Mouse (Mus musculus): ENCODE data around the gene Gm11020. TPM values are rescaled to one million over a fixed set of nuclear protein-coding genes. Genes with fewer than 3 reads are reported as not detected.

Gm11020 gene
- total RNA-seq, 2 experiments from 2014 or later, result not detected

GRCm38 (mm10) chr8:104341678-104342077, 20.3 kb downstream of the Gm11020 start:
- ATAC-seq (replicated peaks; ENCODE audit: poor library complexity), result no peak

GRCm38 (mm10) chr8:104342426-104342825, 21.1 kb downstream of the Gm11020 start:
- ATAC-seq (replicated peaks; ENCODE audit: poor library complexity), result no peak

- peak; percentile 57 for ATAC-seq (replicated peaks; ENCODE audit: poor library complexity)
Measured at GRCm38 (mm10) chr8:104343957-104344356, 22.6 kb downstream of the Gm11020 start.

DNA sequence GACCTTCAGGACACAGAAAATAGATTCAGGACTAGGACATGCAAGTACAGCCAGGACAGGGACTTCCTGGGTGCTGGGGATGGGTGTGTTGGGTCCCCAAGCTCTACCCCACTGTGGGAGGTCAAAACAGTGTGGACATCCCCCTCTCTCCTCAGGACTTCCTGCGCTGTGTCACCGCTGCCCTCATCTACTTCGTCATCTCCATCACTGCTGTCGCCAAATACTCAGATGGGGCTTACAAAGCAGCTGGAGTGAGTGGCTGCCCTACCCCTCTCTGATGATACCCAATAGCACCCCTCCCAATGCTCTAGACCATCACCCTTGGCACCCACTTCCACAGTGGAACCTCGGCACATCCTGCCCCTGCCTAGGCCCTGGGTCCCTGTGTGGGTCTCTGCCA, 23.3 kb downstream of the Gm11020 start:
- ATAC-seq (replicated peaks; ENCODE audit: poor library complexity), result no peak

DNA sequence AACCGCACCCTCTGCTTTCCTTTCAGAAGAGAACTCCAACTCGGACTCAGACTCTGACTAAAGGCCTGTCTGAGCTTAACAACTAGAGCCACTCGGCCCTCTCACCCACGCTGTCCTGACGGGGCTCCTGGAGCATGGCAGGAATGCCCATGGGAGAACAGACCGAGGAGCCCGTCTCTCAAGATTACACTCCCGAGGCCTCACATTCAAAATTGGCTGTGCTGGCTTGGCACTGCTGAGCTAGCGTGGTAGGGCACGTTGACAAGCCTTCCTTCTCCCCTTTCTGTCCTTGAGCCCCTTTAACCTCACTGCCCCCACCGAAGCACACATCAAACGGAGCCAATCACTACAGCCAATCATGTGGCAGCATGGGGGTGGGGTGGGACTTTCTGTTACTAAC, 25.3 kb downstream of the Gm11020 start:
- no peak for ATAC-seq (replicated peaks; ENCODE audit: poor library complexity)

GRCm38 (mm10) chr8:104348971-104349370, 27.6 kb downstream of the Gm11020 start:
- ATAC-seq (replicated peaks; ENCODE audit: poor library complexity), result no peak

DNA sequence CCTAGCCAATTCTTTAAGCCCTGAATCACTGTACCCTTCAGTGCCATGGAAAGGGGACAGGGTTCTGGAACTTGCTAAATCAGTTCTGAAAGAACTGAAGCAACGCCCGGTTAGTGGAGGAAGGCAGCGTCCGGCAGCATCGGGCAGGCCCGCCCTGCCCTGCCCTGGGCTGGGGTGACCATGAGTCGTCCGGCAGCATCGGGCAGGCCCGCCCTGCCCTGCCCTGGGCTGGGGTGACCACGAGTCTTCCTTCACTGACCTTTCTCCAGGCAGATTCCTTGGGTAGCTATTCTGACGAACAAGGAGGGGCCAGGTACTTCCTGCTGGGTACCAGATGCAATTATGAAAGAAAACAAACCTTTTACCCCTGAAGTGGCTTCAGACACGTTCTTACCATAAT, 28.7 kb downstream of the Gm11020 start:
- no peak for ATAC-seq (replicated peaks; ENCODE audit: poor library complexity)

GRCm38 (mm10) chr8:104353186-104353585, 31.8 kb downstream of the Gm11020 start:
- peak; percentile 76 for ATAC-seq (replicated peaks; ENCODE audit: poor library complexity)

DNA sequence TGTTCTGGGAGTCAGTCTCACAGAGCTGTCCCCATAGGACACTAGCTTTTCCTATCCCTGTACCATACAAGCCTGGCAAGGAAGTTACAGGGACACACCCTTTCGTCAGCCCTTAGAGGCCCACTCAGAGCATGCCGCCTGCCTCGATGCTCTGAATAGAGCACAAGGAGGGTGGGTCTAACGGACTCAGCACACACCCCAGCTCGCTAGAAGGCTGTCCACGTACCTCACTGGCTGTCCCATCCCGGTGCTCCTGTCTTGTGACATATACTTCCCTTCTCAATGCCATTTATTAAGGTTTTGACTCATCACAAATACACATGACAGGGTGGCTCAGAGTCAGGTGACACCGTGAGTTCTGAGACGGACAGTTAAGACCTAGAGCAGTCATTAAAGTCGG, 33.1 kb downstream of the Gm11020 start:
- ATAC-seq (replicated peaks; ENCODE audit: poor library complexity), result no peak

- no peak for ATAC-seq (replicated peaks; ENCODE audit: poor library complexity)
Measured at GRCm38 (mm10) chr8:104358637-104359036, 37.3 kb downstream of the Gm11020 start.

- ATAC-seq (replicated peaks; ENCODE audit: poor library complexity), result no peak
Measured at GRCm38 (mm10) chr8:104359778-104360456, 38.5 kb downstream of the Gm11020 start.

- no peak for ATAC-seq (replicated peaks; ENCODE audit: poor library complexity)
Measured at GRCm38 (mm10) chr8:104365695-104366094, 44.3 kb downstream of the Gm11020 start.

GRCm38 (mm10) chr8:104367398-104367797, 46.0 kb downstream of the Gm11020 start:
- ATAC-seq (replicated peaks; ENCODE audit: poor library complexity), result no peak

DNA sequence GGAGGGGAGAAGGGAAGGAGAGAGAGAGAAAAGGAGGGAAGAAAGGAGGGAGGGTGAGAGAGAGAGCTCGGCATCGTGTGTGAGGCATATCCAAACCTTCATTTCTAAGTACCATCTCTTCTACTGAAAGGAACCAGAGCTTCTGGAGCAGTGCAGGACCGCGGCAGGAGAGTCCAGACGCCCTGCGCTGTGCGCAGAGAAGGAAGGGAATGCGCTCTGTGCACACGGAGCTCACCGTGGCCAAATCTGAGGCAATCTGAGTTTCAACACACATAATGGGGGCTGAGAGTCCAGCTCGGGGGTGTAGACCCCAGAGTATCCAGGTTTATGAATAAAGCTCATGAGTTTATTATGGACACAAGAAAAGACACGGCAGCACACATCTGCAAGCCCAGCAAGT, 48.2 kb downstream of the Gm11020 start:
- no peak for ATAC-seq (replicated peaks; ENCODE audit: poor library complexity)

DNA sequence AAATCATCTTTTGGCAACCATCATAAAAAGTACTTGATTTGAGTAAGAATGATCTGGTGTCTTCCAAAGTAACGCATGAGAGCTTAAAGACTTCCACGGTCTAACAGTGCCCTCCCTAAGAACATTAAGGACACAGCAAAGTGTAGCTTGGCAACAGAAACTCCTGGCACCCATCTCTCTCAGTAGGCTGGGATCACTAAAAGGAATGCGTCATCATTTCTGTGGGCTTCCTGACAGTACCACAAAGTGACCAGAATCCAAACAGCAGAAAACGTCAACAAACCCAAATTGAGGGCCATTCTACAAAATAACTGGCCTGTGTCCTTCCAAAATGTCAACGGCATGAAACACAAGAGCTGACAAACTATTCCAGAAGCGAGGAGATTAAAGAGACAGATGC, 48.7 kb downstream of the Gm11020 start:
- ATAC-seq (replicated peaks; ENCODE audit: poor library complexity), result no peak

- ATAC-seq (replicated peaks; ENCODE audit: poor library complexity), result no peak
Measured at GRCm38 (mm10) chr8:104371121-104371520, 49.8 kb downstream of the Gm11020 start.

Other genes starting within 250 kb of the Gm11020 start
- not detected in 2 replicates for gene Cdh5, start 219.9 kb upstream of the Gm11020 start, total RNA-seq (2015)
- gene Cdh5, start 219.9 kb upstream of the Gm11020 start, total RNA-seq (2017), result 0.07 TPM in 1 of 2 replicates, not detected in the other
- not detected in 2 replicates for gene Bean1, start 151.1 kb upstream of the Gm11020 start, total RNA-seq (2015)
- gene Bean1, start 151.1 kb upstream of the Gm11020 start, total RNA-seq (2017), result not detected in 2 replicates
- 16.5 and 16.9 TPM in 2 replicates for gene Tk2, start 73.0 kb upstream of the Gm11020 start, total RNA-seq (2015)
- gene Tk2, start 73.0 kb upstream of the Gm11020 start, total RNA-seq (2017), result 11.7 and 11.9 TPM in 2 replicates
- 54.0 and 54.9 TPM in 2 replicates for gene Cklf, start 70.7 kb upstream of the Gm11020 start, total RNA-seq (2015)
- gene Cklf, start 70.7 kb upstream of the Gm11020 start, total RNA-seq (2017), result 14.7 and 21.2 TPM in 2 replicates
- gene Cmtm2a, start 28.4 kb upstream of the Gm11020 start, total RNA-seq (2015), result not detected in 2 replicates
- not detected in 2 replicates for gene Cmtm2a, start 28.4 kb upstream of the Gm11020 start, total RNA-seq (2017)
- gene Gm45711, start 11.5 kb upstream of the Gm11020 start, total RNA-seq (2015), result not detected in 2 replicates
- gene Gm45711, start 11.5 kb upstream of the Gm11020 start, total RNA-seq (2017), result not detected in 2 replicates
- gene Cmtm1, start 11.4 kb upstream of the Gm11020 start, total RNA-seq (2015), result not detected in 2 replicates
- not detected in 2 replicates for gene Cmtm1, start 11.4 kb upstream of the Gm11020 start, total RNA-seq (2017)
- not detected in 2 replicates for gene Cmtm2b, start 663 bp downstream of the Gm11020 start, total RNA-seq (2015)
- not detected in 2 replicates for gene Cmtm2b, start 663 bp downstream of the Gm11020 start, total RNA-seq (2017)
- 28.2 and 39.9 TPM in 2 replicates for gene Cmtm3, start 17.8 kb downstream of the Gm11020 start, total RNA-seq (2015)
- gene Cmtm3, start 17.8 kb downstream of the Gm11020 start, total RNA-seq (2017), result 12.0 and 21.6 TPM in 2 replicates
- 0.79 and 0.85 TPM in 2 replicates for gene Cmtm4, start 74.2 kb downstream of the Gm11020 start, total RNA-seq (2015)
- gene Cmtm4, start 74.2 kb downstream of the Gm11020 start, total RNA-seq (2017), result 0.84 and 0.87 TPM in 2 replicates
- 14.7 and 25.4 TPM in 2 replicates for gene Dync1li2, start 121.5 kb downstream of the Gm11020 start, total RNA-seq (2015)
- 46.5 and 52.6 TPM in 2 replicates for gene Dync1li2, start 121.5 kb downstream of the Gm11020 start, total RNA-seq (2017)
- not detected in 2 replicates for gene Terb1, start 188.3 kb downstream of the Gm11020 start, total RNA-seq (2015)
- not detected in 2 replicates for gene Terb1, start 188.3 kb downstream of the Gm11020 start, total RNA-seq (2017)
- gene Nae1, start 213.1 kb downstream of the Gm11020 start, total RNA-seq (2015), result 60.1 and 69.1 TPM in 2 replicates
- gene Nae1, start 213.1 kb downstream of the Gm11020 start, total RNA-seq (2017), result 74.4 and 88.3 TPM in 2 replicates
- gene Car7, start 213.1 kb downstream of the Gm11020 start, total RNA-seq (2015), result not detected in 2 replicates
- 0.07 and 0.33 TPM in 2 replicates for gene Car7, start 213.1 kb downstream of the Gm11020 start, total RNA-seq (2017)

Measured in megakaryocyte progenitor cell, adult 5-6 weeks (primary cell).